Mouse (Mus musculus): Measurements from ENCODE around the gene 1700011M02Rik. TPM values are rescaled to one million over a fixed set of nuclear protein-coding genes. Genes with fewer than 3 reads are reported as not detected.
"Not testable (repeated sequence)": the region's sequence is repeated elsewhere in the genome, so short reads cannot be mapped to it uniquely, and the experiment has no call there.

The 1700011M02Rik gene
- total and polyA plus RNA-seq, 3 experiments, result not detected

DNA sequence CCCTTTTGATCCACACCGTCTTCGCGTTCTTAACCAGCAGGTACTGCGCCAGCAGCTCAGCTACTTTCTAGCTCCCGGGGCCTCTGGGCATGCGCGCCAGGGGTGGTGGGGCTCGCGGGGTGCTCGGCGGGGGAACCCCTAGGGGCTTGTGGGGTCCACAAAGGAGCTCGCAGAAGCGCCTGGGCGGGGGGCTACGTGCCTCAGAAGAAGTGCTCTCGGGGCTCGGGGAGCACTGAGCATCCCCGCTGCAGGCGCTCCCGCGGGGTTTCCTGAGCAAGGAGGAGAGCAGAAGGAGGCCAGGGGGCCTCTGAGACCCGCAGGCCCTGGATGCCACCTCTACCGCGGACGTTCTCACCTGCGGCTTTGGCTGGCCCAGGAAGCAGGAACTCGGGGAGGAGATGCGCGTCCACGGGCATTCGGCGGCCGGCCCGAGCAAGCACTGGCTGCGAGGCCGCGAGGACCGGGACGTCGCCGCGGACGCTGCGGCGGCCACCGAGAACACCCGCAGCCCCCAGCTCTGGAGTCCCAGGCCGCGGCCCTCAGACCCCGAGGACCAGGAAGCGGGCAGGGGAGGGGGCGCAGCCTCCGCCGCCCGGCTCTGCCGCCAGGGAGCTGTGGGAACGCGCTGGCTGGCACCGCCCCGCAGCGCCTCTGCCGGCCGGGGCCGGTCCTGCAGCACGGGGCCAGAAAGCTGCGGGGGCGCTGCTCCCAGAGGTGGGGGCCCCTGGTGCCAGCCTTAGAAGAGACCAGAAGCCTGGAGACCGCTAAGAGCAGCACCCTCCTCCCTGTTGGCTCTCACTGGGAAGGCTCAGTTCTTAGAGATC is 25.1 kb downstream of the 1700011M02Rik start:
- Histone ChIP-seq H3K9ac (ENCODE audit: low read depth, low read length) (peak overlapping the region; percentile 60), H3K4me3 (peak overlapping the region; percentile 34), H3K4me1 (ENCODE audit: control insufficient read depth, insufficient read depth, low read length) (no peaks in the 10 kb centered on the region), H3K79me2 (replicated peaks; ENCODE audit: control insufficient read depth, insufficient read depth, low read length) (no peaks in the 10 kb centered on the region), H3K27me3 (ENCODE audit: control insufficient read depth, insufficient read depth, low read length) (no peaks in the 10 kb centered on the region), H3K27ac (no peak overlapping the region), H3K36me3 (ENCODE audit: control insufficient read depth, insufficient read depth, low read length) (no peaks in the 10 kb centered on the region)
- 21% methylated on average over 66 of the region's 68 CpGs for WGBS
- no peak for TF ChIP-seq EP300 (IDR thresholded peaks at IDR 0.05; ENCODE audit: insufficient read depth, low read depth, low read length)
- peak; percentile 74 for TF ChIP-seq CTCF (IDR thresholded peaks at IDR 0.05)
- TF ChIP-seq POLR2A (IDR thresholded peaks at IDR 0.05; ENCODE audit: insufficient read depth, low read depth, low read length), result no peak
- peak; percentile 34 to 56 for DNase-seq
- intact Hi-C loops (cut with DNase I), result no loop called here

DNA sequence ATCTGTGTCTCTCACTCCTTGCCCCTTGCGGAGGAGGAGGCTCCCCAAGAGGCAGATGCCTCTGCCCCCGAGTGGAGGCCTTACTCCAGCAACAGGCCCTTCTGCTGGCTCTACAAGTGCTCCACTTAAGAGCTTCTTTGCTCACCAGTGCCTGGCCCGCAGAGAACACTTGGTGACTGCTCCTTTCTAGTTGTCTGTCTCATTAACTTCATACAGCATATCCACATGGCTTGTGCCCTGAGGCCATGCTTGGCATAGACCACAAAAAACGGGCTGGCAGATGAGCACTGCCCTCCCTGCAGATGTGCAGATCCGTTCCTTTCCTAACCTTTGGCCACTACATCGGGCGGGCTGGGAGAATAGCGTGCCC is 25.7 kb downstream of the 1700011M02Rik start:
- no peaks in the 10 kb centered on the region for H3K27me3 ChIP-seq (ENCODE audit: control insufficient read depth, insufficient read depth, low read length)
- H3K36me3 ChIP-seq (ENCODE audit: control insufficient read depth, insufficient read depth, low read length), result no peaks in the 10 kb centered on the region
- no peak overlapping the region for H3K9ac ChIP-seq (ENCODE audit: low read depth, low read length)
- no peak overlapping the region for H3K27ac ChIP-seq
- DNase-seq, result no peak
- no peak overlapping the region for H3K4me3 ChIP-seq
- intact Hi-C loops (cut with DNase I), result no loop called here
- WGBS, result 64% methylated on average over 8 of the region's 8 CpGs
- no peaks in the 10 kb centered on the region for H3K4me1 ChIP-seq (ENCODE audit: control insufficient read depth, insufficient read depth, low read length)
- TF ChIP-seq EP300 (IDR thresholded peaks at IDR 0.05; ENCODE audit: insufficient read depth, low read depth, low read length), result no peak
- no peak for TF ChIP-seq POLR2A (IDR thresholded peaks at IDR 0.05; ENCODE audit: insufficient read depth, low read depth, low read length)
- no peak for TF ChIP-seq CTCF (IDR thresholded peaks at IDR 0.05)
- H3K79me2 ChIP-seq (replicated peaks; ENCODE audit: control insufficient read depth, insufficient read depth, low read length), result no peaks in the 10 kb centered on the region

DNA sequence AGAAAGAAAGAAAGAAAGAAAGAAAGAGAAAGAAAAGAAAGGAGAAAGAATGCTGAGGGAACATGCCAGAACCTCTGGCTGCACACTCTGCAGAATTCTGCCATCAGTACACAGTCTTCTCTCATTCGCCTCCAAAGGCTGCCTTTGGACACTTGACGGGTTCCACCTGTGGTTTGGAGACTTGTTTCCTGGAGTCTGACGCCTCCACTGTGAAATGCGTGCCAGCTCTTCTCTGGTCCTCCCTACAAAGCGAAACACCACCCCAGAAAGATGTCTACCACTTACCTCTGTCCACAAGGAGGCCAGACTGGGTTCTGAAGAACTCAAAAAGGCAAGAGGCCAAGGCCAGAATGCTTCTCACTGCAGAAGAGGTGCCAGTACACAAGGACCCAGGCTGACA is 28.0 kb downstream of the 1700011M02Rik start:
- Histone ChIP-seq H3K36me3 (ENCODE audit: control insufficient read depth, insufficient read depth, low read length) (no peaks in the 10 kb centered on the region), H3K27me3 (ENCODE audit: control insufficient read depth, insufficient read depth, low read length) (no peaks in the 10 kb centered on the region), H3K4me3 (no peak overlapping the region), H3K9ac (ENCODE audit: low read depth, low read length) (no peak overlapping the region), H3K79me2 (replicated peaks; ENCODE audit: control insufficient read depth, insufficient read depth, low read length) (no peaks in the 10 kb centered on the region), H3K27ac (no peak overlapping the region), H3K4me1 (ENCODE audit: control insufficient read depth, insufficient read depth, low read length) (no peaks in the 10 kb centered on the region)
- TF ChIP-seq CTCF (IDR thresholded peaks at IDR 0.05) (no peak), EP300 (IDR thresholded peaks at IDR 0.05; ENCODE audit: insufficient read depth, low read depth, low read length) (no peak), POLR2A (IDR thresholded peaks at IDR 0.05; ENCODE audit: insufficient read depth, low read depth, low read length) (no peak)
- DNase-seq, result peak in 1 of 2 experiments; percentile 7
- 50% methylated on average over 5 of the region's 5 CpGs for whole genome bisulfite sequencing
- intact Hi-C loops (cut with DNase I), result no loop called here

DNA sequence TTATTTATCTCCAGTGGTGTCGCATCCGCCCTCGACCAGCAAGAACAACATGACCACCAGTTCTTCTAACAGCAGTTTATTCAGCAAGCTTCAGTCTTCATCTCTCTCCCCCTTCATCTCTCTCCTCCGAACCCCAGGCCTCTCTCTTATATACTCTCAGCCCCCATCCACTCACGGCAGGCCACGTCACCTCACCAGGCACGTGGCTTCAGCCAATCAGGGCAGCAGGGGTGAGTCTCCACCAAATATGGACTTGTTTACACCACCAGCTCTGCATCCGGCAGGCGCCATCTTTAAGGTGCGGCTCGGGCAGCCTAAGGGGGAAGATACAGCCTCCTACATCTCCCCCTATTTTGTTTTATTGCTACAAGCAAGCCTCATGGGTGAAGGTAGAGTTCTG is 41.4 kb downstream of the 1700011M02Rik start:
- H3K36me3 ChIP-seq (ENCODE audit: control insufficient read depth, insufficient read depth, low read length); intact Hi-C loops (cut with DNase I); H3K27ac ChIP-seq; H3K27me3 ChIP-seq (ENCODE audit: control insufficient read depth, insufficient read depth, low read length); H3K4me1 ChIP-seq (ENCODE audit: control insufficient read depth, insufficient read depth, low read length); H3K79me2 ChIP-seq (replicated peaks; ENCODE audit: control insufficient read depth, insufficient read depth, low read length); H3K9ac ChIP-seq (ENCODE audit: low read depth, low read length); DNase-seq; H3K4me3 ChIP-seq: not testable (repeated sequence)
- 87% methylated on average over 11 of the region's 11 CpGs for WGBS

DNA sequence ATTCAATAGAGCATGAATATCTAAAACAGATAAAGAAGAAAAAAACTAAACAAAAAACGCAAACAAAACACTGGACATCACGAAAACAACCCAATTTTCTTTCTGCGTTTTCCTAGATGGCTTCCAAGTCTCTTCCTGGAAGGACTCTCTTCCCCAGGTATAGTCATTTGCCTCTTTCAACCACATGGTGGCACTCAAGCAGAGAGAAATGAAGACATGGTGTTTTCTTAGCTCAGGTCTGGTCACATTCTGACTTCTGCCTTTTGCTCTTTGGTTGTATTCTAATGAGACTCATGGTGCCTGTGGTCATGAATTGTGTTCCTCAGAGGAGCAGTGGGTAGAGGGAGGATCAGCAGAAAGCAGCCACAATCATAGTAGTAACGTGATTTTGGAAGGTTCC is 50.2 kb downstream of the 1700011M02Rik start:
- 22% methylated on average over 4 of the region's 4 CpGs for WGBS
- no peak for DNase-seq

More for the DNA sequence above, 50.2 kb downstream of the 1700011M02Rik start:
- H3K27me3 ChIP-seq (ENCODE audit: control insufficient read depth, insufficient read depth, low read length), result no peaks in the 10 kb centered on the region
- no peak overlapping the region for H3K27ac ChIP-seq
- H3K9ac ChIP-seq (ENCODE audit: low read depth, low read length), result no peak overlapping the region
- H3K36me3 ChIP-seq (ENCODE audit: control insufficient read depth, insufficient read depth, low read length), result no peaks in the 10 kb centered on the region
- H3K4me3 ChIP-seq, result no peak overlapping the region
- no peaks in the 10 kb centered on the region for H3K79me2 ChIP-seq (replicated peaks; ENCODE audit: control insufficient read depth, insufficient read depth, low read length)
- intact Hi-C loops (cut with DNase I), result no loop called here
- TF ChIP-seq POLR2A (IDR thresholded peaks at IDR 0.05; ENCODE audit: insufficient read depth, low read depth, low read length) (no peak), EP300 (IDR thresholded peaks at IDR 0.05; ENCODE audit: insufficient read depth, low read depth, low read length) (no peak), CTCF (IDR thresholded peaks at IDR 0.05) (peak; percentile 58)
- H3K4me1 ChIP-seq (ENCODE audit: control insufficient read depth, insufficient read depth, low read length), result no peaks in the 10 kb centered on the region

Other genes with a start within 250 kb of the 1700011M02Rik start
- not detected for gene Gm3880, start 221.9 kb upstream of the 1700011M02Rik start, total RNA-seq (2021)
- not detected in 2 replicates for gene Gm3880, start 221.9 kb upstream of the 1700011M02Rik start, polyA plus RNA-seq (2012; rRNA removed)
- gene Gm9112, start 201.3 kb upstream of the 1700011M02Rik start, total RNA-seq (2021), result not detected
- gene Gm9112, start 201.3 kb upstream of the 1700011M02Rik start, polyA plus RNA-seq (2012; rRNA removed), result not detected in 2 replicates
- gene Dmrtc1b, start 201.0 kb upstream of the 1700011M02Rik start, total RNA-seq (2021), result not detected
- gene Dmrtc1b, start 201.0 kb upstream of the 1700011M02Rik start, polyA plus RNA-seq (2012; rRNA removed), result not detected in 2 replicates
- not detected for gene Dmrtc1c1, start 105.9 kb upstream of the 1700011M02Rik start, total RNA-seq (2021)
- not detected in 2 replicates for gene Dmrtc1c1, start 105.9 kb upstream of the 1700011M02Rik start, polyA plus RNA-seq (2012; rRNA removed)
- not detected for gene Dmrtc1c2, start 54.3 kb upstream of the 1700011M02Rik start, total RNA-seq (2021)
- not detected in 2 replicates for gene Dmrtc1c2, start 54.3 kb upstream of the 1700011M02Rik start, polyA plus RNA-seq (2012; rRNA removed)
- gene 1700031F05Rik, start 40.9 kb upstream of the 1700011M02Rik start, total RNA-seq (2021), result not detected
- gene 1700031F05Rik, start 40.9 kb upstream of the 1700011M02Rik start, polyA plus RNA-seq (2012; rRNA removed), result not detected in 2 replicates
- under 1 TPM in 1 of 2 experiments, not detected in 1; 0.21 TPM for gene Dmrtc1a, start 218 bp upstream of the 1700011M02Rik start, total RNA-seq (2021)
- gene Dmrtc1a, start 218 bp upstream of the 1700011M02Rik start, polyA plus RNA-seq (2012; rRNA removed), result 0.20 and 0.25 TPM in 2 replicates
- gene 1700018G05Rik, start 19.5 kb downstream of the 1700011M02Rik start, total RNA-seq (2021), result not detected
- gene 1700018G05Rik, start 19.5 kb downstream of the 1700011M02Rik start, polyA plus RNA-seq (2012; rRNA removed), result not detected in 2 replicates

Data from heart, adult 2 months (tissue).